Mouse (Mus musculus) heart, adult 10 weeks (tissue): ENCODE measurements around the gene Tgm3. TPM values are rescaled to one million over a fixed set of nuclear protein-coding genes. Genes with fewer than 3 reads are reported as not detected.

Source experiments
- polyA plus RNA-seq: library from polyadenylated mRNA; stranded (reverse); fragments of 350-450 nt; fragmentation: Illumina TruSeq; extraction: RNeasy Lipid Tissue Mini Kit (QIAGEN cat#74804); gene quantifications from one replicate; pipeline ENCODE4 v1.2.3, GENCODE M21; 2014; ENCODE audit warnings: low read depth, low replicate concordance

The Tgm3 gene
- not detected for polyA plus RNA-seq

GRCm38 (mm10) chr2:130012026-130012425, at the start of gene Tgm3:
Gene Tgm3 (plus strand): TSS chr2:130012349.

Other genes starting within 250 kb of the Tgm3 start
- gene Stk35, start 211.8 kb upstream of the Tgm3 start, polyA plus RNA-seq, result 9.9 TPM
- not detected for gene Tgm6, start 100.1 kb downstream of the Tgm3 start, polyA plus RNA-seq
- gene Snrpb, start 167.1 kb downstream of the Tgm3 start, polyA plus RNA-seq, result 141 TPM
- not detected for gene Tmc2, start 182.8 kb downstream of the Tgm3 start, polyA plus RNA-seq